Mouse (Mus musculus): Measurements from ENCODE around the gene Gm9857. TPM values are rescaled to one million over a fixed set of nuclear protein-coding genes. Genes with fewer than 3 reads are reported as not detected.

Gm9857 gene
- not detected in 2 replicates for polyA plus RNA-seq (2015; fragmentation: Nextera tagmentation; extraction: Ambion mirVana)

GRCm38 (mm10) chr3:108940001-108940633, at the start of gene Gm9857:
Gene Gm9857, minus strand, starts transcription at chr3:108940445.
- ATAC-seq (ENCODE audit: borderline replicate concordance, extremely low read depth, low FRiP score, low TSS enrichment) = peak; percentile 79
- H3K9me3 ChIP-seq = no peaks in the 10 kb centered on the region
- WGBS = 38% methylated on average over 55 of the region's 59 CpGs
- H3K36me3 ChIP-seq = no peaks in the 10 kb centered on the region
- no peak within 1 kb of the TSS for H3K27ac ChIP-seq
- peak within 1 kb of the TSS; percentile 34 for H3K4me3 ChIP-seq
- 0 out of 2 replicates have a peak, but pooled peaks cover 5% of the 10 kb centered on the region for H3K4me1 ChIP-seq
- no peaks in the 10 kb centered on the region for H3K27me3 ChIP-seq
- peak within 1 kb of the TSS; percentile 70 for H3K4me2 ChIP-seq
- H3K9ac ChIP-seq = 0 out of 2 replicates have a peak within 1 kb of the TSS, but pooled peaks have one; percentile 16

DNA sequence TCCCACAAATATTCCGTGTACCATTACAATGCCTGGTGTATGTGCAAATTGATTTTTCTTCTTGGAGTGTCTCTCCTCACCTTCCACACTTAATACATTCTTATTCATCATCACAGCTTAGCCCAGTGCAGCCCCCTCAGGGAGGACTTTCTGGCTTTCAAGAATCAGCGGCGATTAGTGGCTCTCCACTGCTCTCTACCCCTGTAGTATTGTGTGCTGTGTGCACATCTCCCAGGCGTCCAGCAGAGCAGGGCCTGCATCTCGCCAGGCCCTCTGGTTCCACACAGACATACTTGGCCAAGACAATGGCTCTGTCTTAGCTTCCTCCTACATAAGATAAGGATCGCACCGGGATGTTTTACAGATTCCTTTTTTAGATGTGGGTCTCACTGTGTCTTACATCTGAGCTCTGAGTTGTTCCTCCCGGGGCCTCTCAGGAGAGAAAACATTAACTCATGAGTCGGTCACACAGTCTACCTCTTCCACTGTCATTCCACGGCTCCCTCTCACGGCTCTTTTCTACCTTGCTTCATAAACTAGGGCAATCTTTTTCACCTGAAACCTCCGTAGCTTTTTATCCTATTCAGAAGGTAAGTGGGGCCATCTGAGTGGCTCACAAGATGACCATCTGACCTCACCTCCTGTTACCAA, 46.9 kb upstream of the Gm9857 start:
- WGBS = 72% methylated on average over 12 of the region's 12 CpGs
- H3K9ac ChIP-seq = no peak overlapping the region
- H3K9me3 ChIP-seq = no peaks in the 10 kb centered on the region
- ATAC-seq (ENCODE audit: borderline replicate concordance, extremely low read depth, low FRiP score, low TSS enrichment) = no peak
- H3K4me1 ChIP-seq = no peaks in the 10 kb centered on the region
- H3K36me3 ChIP-seq = peaks cover 7% of the 10 kb centered on the region
- H3K27ac ChIP-seq = no peak overlapping the region
- no peaks in the 10 kb centered on the region for H3K27me3 ChIP-seq
- H3K4me2 ChIP-seq = no peak overlapping the region
- no peak overlapping the region for H3K4me3 ChIP-seq

DNA sequence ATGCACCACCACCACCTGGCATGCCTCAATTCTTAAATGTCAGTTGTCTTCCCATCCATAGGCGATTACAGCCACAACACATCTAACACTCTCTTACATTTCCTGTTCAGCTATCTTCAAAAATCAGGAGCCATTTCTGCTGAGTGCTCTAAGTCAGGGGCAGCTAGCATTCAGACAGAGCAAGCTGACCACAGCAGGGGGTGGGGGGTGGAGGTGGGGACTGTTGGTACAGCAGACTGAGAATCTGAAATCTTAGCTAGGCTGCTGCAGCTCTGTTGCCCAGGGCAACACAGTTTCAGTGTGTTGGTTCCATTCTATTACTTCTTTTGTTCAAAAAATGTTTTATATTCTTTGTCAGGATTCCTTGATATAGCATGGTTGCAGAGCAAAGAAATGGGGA, 46.3 kb upstream of the Gm9857 start:
- 65% methylated on average over 1 of the region's 1 CpGs for WGBS
- no peaks in the 10 kb centered on the region for H3K9me3 ChIP-seq
- H3K36me3 ChIP-seq = peaks cover 1% of the 10 kb centered on the region
- no peaks in the 10 kb centered on the region for H3K4me1 ChIP-seq
- no peak for ATAC-seq (ENCODE audit: borderline replicate concordance, extremely low read depth, low FRiP score, low TSS enrichment)
- H3K4me2 ChIP-seq = no peak overlapping the region
- H3K4me3 ChIP-seq = no peak overlapping the region
- H3K27ac ChIP-seq = no peak overlapping the region
- H3K9ac ChIP-seq = no peak overlapping the region
- no peaks in the 10 kb centered on the region for H3K27me3 ChIP-seq

GRCm38 (mm10) chr3:108983989-108984388, 43.7 kb upstream of the Gm9857 start:
- Histone ChIP-seq H3K4me3 (no peak overlapping the region), H3K9me3 (no peaks in the 10 kb centered on the region), H3K36me3 (peaks cover 19% of the 10 kb centered on the region), H3K9ac (no peak overlapping the region), H3K4me2 (no peak overlapping the region), H3K4me1 (no peaks in the 10 kb centered on the region), H3K27ac (no peak overlapping the region), H3K27me3 (no peaks in the 10 kb centered on the region)
- no peak for ATAC-seq (ENCODE audit: borderline replicate concordance, extremely low read depth, low FRiP score, low TSS enrichment)
- 55% methylated on average over 5 of the region's 5 CpGs for WGBS

DNA sequence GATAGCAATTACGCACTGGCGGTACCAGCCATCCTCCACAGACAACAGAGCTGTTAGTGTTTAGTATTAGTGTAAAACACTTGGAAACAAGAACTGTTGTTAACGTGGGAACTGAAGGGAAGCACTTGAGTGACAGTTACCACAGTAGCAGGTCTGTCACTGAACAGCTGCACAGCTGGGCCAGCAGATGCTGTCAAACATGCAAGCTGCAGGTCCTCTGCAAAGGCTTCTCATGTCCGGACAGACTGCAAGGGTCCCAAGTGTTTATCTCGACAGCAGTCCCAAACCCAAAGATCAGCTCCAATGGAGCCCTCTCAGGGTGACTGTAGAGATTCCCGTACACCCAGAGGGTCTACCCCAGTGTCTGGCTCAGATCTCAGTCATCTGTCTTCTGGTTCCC, 41.7 kb upstream of the Gm9857 start:
- Histone ChIP-seq H3K4me2 (no peak overlapping the region), H3K27ac (no peak overlapping the region), H3K27me3 (no peaks in the 10 kb centered on the region), H3K9me3 (no peaks in the 10 kb centered on the region), H3K4me3 (no peak overlapping the region), H3K9ac (no peak overlapping the region), H3K4me1 (no peaks in the 10 kb centered on the region), H3K36me3 (peaks cover 39% of the 10 kb centered on the region)
- 74% methylated on average over 6 of the region's 6 CpGs for WGBS
- ATAC-seq (ENCODE audit: borderline replicate concordance, extremely low read depth, low FRiP score, low TSS enrichment) = no peak

DNA sequence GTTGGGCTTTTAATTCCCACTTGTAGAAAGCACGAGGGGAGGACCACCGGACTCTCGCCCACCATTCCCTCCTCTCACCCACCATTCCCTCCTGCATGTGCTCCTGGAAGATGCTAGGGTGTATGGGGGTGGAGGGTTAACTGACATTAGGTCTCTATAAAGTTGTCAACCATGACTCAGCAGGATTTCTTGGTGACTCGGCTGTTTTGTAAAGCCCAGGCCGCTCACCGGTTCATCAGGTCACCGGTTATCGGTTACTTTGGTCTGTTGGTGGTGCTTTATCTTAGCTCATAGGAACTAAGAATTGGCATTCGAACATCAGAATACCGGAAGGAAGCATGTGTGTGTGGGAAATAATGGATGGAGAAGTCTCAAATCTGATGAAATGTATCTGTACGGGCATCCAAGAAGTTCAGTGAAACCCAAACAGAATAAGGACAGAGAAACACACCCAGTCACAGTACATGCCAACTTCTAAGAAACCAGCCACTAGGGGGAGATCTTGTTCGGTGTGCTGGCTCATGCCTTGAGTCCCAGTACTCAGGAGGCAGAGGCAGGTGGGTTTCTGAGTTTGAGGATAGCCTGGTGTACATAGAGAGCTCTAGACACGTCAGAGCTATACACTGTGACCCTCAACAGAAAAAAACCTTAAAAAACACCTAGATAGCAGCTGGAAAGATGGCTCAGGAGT, 37.2 kb upstream of the Gm9857 start:
- no peaks in the 10 kb centered on the region for H3K4me1 ChIP-seq
- H3K4me3 ChIP-seq = no peak overlapping the region
- H3K27ac ChIP-seq = no peak overlapping the region
- ATAC-seq (ENCODE audit: borderline replicate concordance, extremely low read depth, low FRiP score, low TSS enrichment) = no peak
- no peaks in the 10 kb centered on the region for H3K9me3 ChIP-seq
- no peak overlapping the region for H3K9ac ChIP-seq
- 93% methylated on average over 13 of the region's 13 CpGs for WGBS
- no peaks in the 10 kb centered on the region for H3K27me3 ChIP-seq
- H3K4me2 ChIP-seq = no peak overlapping the region
- peaks cover 49% of the 10 kb centered on the region for H3K36me3 ChIP-seq

GRCm38 (mm10) chr3:108974920-108975485, 34.8 kb upstream of the Gm9857 start:
- H3K9me3 ChIP-seq = no peaks in the 10 kb centered on the region
- no peak overlapping the region for H3K9ac ChIP-seq
- 82% methylated on average over 15 of the region's 15 CpGs for WGBS
- no peak overlapping the region for H3K27ac ChIP-seq
- no peak overlapping the region for H3K4me2 ChIP-seq
- no peaks in the 10 kb centered on the region for H3K27me3 ChIP-seq
- H3K4me1 ChIP-seq = no peaks in the 10 kb centered on the region
- H3K4me3 ChIP-seq = no peak overlapping the region
- H3K36me3 ChIP-seq = peaks cover 40% of the 10 kb centered on the region
- ATAC-seq (ENCODE audit: borderline replicate concordance, extremely low read depth, low FRiP score, low TSS enrichment) = no peak

GRCm38 (mm10) chr3:108973980-108974660, 33.9 kb upstream of the Gm9857 start:
- 85% methylated on average over 13 of the region's 13 CpGs for WGBS
- H3K4me3 ChIP-seq = no peak overlapping the region
- no peak overlapping the region for H3K9ac ChIP-seq
- H3K27ac ChIP-seq = no peak overlapping the region
- no peak for ATAC-seq (ENCODE audit: borderline replicate concordance, extremely low read depth, low FRiP score, low TSS enrichment)
- no peaks in the 10 kb centered on the region for H3K9me3 ChIP-seq
- H3K36me3 ChIP-seq = peaks cover 31% of the 10 kb centered on the region
- H3K27me3 ChIP-seq = no peaks in the 10 kb centered on the region
- no peaks in the 10 kb centered on the region for H3K4me1 ChIP-seq
- H3K4me2 ChIP-seq = no peak overlapping the region

GRCm38 (mm10) chr3:108966051-108966450, 25.8 kb upstream of the Gm9857 start:
- H3K27ac ChIP-seq = no peak overlapping the region
- no peak overlapping the region for H3K4me3 ChIP-seq
- no peaks in the 10 kb centered on the region for H3K36me3 ChIP-seq
- ATAC-seq (ENCODE audit: borderline replicate concordance, extremely low read depth, low FRiP score, low TSS enrichment) = no peak
- H3K9me3 ChIP-seq = no peaks in the 10 kb centered on the region
- no peak overlapping the region for H3K4me2 ChIP-seq
- WGBS = 91% methylated on average over 3 of the region's 3 CpGs
- peaks cover 8% of the 10 kb centered on the region for H3K4me1 ChIP-seq
- no peaks in the 10 kb centered on the region for H3K27me3 ChIP-seq
- no peak overlapping the region for H3K9ac ChIP-seq

DNA sequence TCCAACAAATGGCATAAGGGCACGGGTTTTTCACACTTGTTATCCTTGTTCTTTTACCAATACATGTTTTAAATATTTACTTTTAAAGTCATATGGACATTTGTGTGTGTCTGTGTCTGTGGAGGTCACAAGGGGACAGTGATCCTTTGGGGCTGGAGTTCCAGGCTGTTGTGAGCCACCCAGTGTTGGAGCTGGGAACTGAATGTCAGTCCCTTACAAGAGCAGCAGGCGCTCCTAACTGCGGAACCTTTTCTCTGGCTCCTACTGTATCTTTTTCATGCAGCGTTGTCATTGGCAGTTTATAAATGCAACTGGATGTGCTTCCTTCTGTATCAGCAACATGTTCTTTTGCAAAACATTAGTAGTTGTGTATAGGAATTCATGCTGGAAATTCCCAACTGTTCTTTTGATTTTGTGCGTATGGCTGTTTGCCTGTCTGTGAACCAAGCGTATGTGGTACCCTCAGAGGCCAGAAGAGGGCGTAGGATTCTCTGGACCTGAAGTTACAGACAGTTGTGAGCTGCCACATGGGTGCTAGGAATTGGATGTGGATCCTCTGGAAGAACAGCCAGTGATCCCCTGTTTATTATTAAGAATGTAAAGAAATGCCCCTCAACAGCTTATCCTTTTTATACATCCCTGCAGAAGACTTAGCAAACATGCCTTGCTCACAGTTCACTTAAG, 24.3 kb upstream of the Gm9857 start:
- Histone ChIP-seq H3K4me3 (no peak overlapping the region), H3K4me2 (no peak overlapping the region), H3K9me3 (no peaks in the 10 kb centered on the region), H3K27ac (no peak overlapping the region), H3K36me3 (no peaks in the 10 kb centered on the region), H3K27me3 (no peaks in the 10 kb centered on the region), H3K9ac (no peak overlapping the region), H3K4me1 (peaks cover 11% of the 10 kb centered on the region)
- no peak for ATAC-seq (ENCODE audit: borderline replicate concordance, extremely low read depth, low FRiP score, low TSS enrichment)
- WGBS = 70% methylated on average over 7 of the region's 7 CpGs

DNA sequence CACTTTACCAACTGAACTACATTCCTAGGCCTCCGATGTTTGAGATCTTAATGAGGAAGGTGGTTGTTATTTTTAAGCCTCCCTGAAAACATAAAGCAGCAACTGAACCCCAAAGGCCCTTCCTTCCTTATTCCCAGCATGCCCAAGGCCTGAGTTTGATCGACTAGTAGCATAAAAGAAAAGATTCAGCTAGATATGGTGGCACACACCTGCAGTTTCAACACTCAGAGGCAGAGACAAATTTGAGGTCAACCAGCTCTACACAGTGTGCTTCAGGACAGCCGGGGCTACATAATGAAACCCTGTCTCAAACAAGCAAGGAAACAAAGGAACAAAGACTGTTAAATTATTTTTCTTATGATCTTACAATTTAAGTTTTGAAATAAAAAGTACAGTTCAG, 23.5 kb upstream of the Gm9857 start:
- H3K4me3 ChIP-seq = no peak overlapping the region
- H3K27me3 ChIP-seq = no peaks in the 10 kb centered on the region
- H3K9ac ChIP-seq = no peak overlapping the region
- H3K27ac ChIP-seq = no peak overlapping the region
- H3K4me1 ChIP-seq = peaks cover 11% of the 10 kb centered on the region
- WGBS = 75% methylated on average over 3 of the region's 3 CpGs
- H3K9me3 ChIP-seq = no peaks in the 10 kb centered on the region
- ATAC-seq (ENCODE audit: borderline replicate concordance, extremely low read depth, low FRiP score, low TSS enrichment) = no peak
- H3K4me2 ChIP-seq = no peak overlapping the region
- no peaks in the 10 kb centered on the region for H3K36me3 ChIP-seq

All from lung, embryonic 15.5 days (tissue).